26 mouse cellular contexts compared by ENCODE assay signal in genomic region chr17:45711525-45711924, GRCm38 (mm10). TPM values are rescaled to one million over a fixed set of nuclear protein-coding genes. Genes with fewer than 3 reads are reported as not detected.
"Had no signal": no experiment of that assay in that cellular context is flagged by ENCODE, and none has a peak within 500 bp of the region (broad histone marks: within the 10 kb centered on the region; RNA-seq: fewer than 3 reads in every experiment).

No protein-coding gene starts in this region.

- H3K27ac ChIP-seq: limb, embryonic 12.5 days; limb, embryonic 15.5 days; liver, embryonic 14.5 days; midbrain, embryonic 12.5 days; midbrain, embryonic 15.5 days; neural tube, embryonic 12.5 days; neural tube, embryonic 15.5 days had no signal

- H3K4me3 ChIP-seq: limb, embryonic 12.5 days; limb, embryonic 15.5 days; midbrain, embryonic 12.5 days; midbrain, embryonic 15.5 days; neural tube, embryonic 12.5 days; neural tube, embryonic 15.5 days had no signal

- H3K4me1 ChIP-seq: limb, embryonic 12.5 days; limb, embryonic 15.5 days; midbrain, embryonic 12.5 days; midbrain, embryonic 15.5 days; neural tube, embryonic 12.5 days; neural tube, embryonic 15.5 days had no signal

- H3K4me2 ChIP-seq: limb, embryonic 12.5 days; limb, embryonic 15.5 days; liver, embryonic 11.5 days; lung, embryonic 14.5 days; midbrain, embryonic 12.5 days; midbrain, embryonic 15.5 days; neural tube, embryonic 12.5 days; neural tube, embryonic 15.5 days had no signal

- ATAC-seq: liver, postnatal 0 days; lung, postnatal 0 days; midbrain, embryonic 15.5 days had no signal

- H3K9ac ChIP-seq: limb, embryonic 12.5 days; limb, embryonic 15.5 days; liver, embryonic 14.5 days; liver, postnatal 0 days; lung, embryonic 14.5 days; midbrain, embryonic 12.5 days; midbrain, embryonic 15.5 days; neural tube, embryonic 12.5 days; neural tube, embryonic 15.5 days had no signal

- H3K36me3 ChIP-seq: limb, embryonic 12.5 days; limb, embryonic 15.5 days; midbrain, embryonic 12.5 days; midbrain, embryonic 15.5 days; neural tube, embryonic 12.5 days; neural tube, embryonic 15.5 days had no signal

- H3K27me3 ChIP-seq: limb, embryonic 12.5 days; limb, embryonic 15.5 days; midbrain, embryonic 12.5 days; midbrain, embryonic 15.5 days; neural tube, embryonic 12.5 days; neural tube, embryonic 15.5 days had no signal

- H3K9me3 ChIP-seq: limb, embryonic 12.5 days; limb, embryonic 15.5 days; midbrain, embryonic 12.5 days; midbrain, embryonic 15.5 days; neural tube, embryonic 12.5 days; neural tube, embryonic 15.5 days had no signal

- DNase-seq: kidney, adult 8-10 months; kidney, postnatal 14 days; kidney, postnatal 4 days; left cerebral cortex, postnatal 4 days; liver, postnatal 0 days; lung, embryonic 14.5 days; lung, postnatal 36 days; right cerebral cortex, adult 18-20 months; right cerebral cortex, postnatal 14 days; right cerebral cortex, postnatal 4 days; thymus, adult 18-20 months; thymus, postnatal 36 days had no signal

RNA-seq across cellular contexts. Expression of gene 1600014C23Rik, which starts 22.1 kb away (rescaled TPM):
- total RNA-seq: layer of hippocampus, adult 18-20 months; layer of hippocampus, postnatal 14 days; left cerebral cortex, postnatal 4 days had no signal
- polyA plus RNA-seq: kidney, embryonic 16.5 days; limb, embryonic 12.5 days; limb, embryonic 15.5 days; liver, embryonic 11.5 days; liver, embryonic 14.5 days; liver, postnatal 0 days; lung, embryonic 14.5 days; lung, postnatal 0 days; midbrain, embryonic 12.5 days; neural tube, embryonic 12.5 days; neural tube, embryonic 15.5 days; stomach, embryonic 16.5 days; urinary bladder, adult 2 months had no signal

RNA-seq across cellular contexts. Expression of gene Capn11, which starts 52.4 kb away (rescaled TPM):
- polyA plus RNA-seq: liver, embryonic 14.5 days; liver, postnatal 0 days; lung, embryonic 14.5 days; lung, postnatal 0 days had no signal
